Mouse (Mus musculus) stomach, embryonic 14.5 days (tissue): ENCODE results near the gene Kcnq5. TPM values are rescaled to one million over a fixed set of nuclear protein-coding genes. Genes with fewer than 3 reads are reported as not detected.
"Not testable (repeated sequence)": the region's sequence is repeated elsewhere in the genome, so short reads cannot be mapped to it uniquely, and the experiment has no call there.

Source experiments
- ATAC-seq: fragments of 200-750 bp; cut with Nextera tagmentation; 2 replicates; pipeline ENCODE4 v1.8.0; 2017; ENCODE audit warnings: low read depth, moderate TSS enrichment; ENCODE audit not compliant: insufficient number of reproducible peaks, insufficient read depth, low FRiP score
- H3K27ac ChIP-seq: fragments of 300-500 bp; sonication (generic); 2 replicates; pipeline ENCODE4 v1.5.1; 2014; ENCODE audit warnings: mild to moderate bottlenecking, low read length, moderate library complexity, mixed read lengths
- H3K27me3 ChIP-seq: fragments of 300-500 bp; sonication (generic); 2 replicates; pipeline ENCODE4 v1.6.1; 2014; ENCODE audit warnings: low read length, control low read depth, mixed read lengths; ENCODE audit not compliant: control insufficient read depth, insufficient read depth
- H3K36me3 ChIP-seq: fragments of 300-500 bp; sonication (generic); 2 replicates; pipeline ENCODE4 v1.6.1; 2014; ENCODE audit warnings: mild to moderate bottlenecking, control low read depth, low read length, moderate library complexity, mixed read lengths; ENCODE audit not compliant: control insufficient read depth, insufficient read depth
- H3K4me1 ChIP-seq: fragments of 300-500 bp; sonication (generic); 2 replicates; pipeline ENCODE4 v1.6.1; 2014; ENCODE audit warnings: low read length, control low read depth, mixed read lengths; ENCODE audit not compliant: control insufficient read depth, insufficient read depth
- H3K4me2 ChIP-seq: fragments of 300-500 bp; sonication (generic); replicated peaks from 2 replicates; pipeline ENCODE4 v1.6.1; 2014; ENCODE audit warnings: low read depth, low read length, control low read depth
- H3K4me3 ChIP-seq: fragments of 300-500 bp; sonication (generic); 2 replicates; pipeline ENCODE4 v1.5.1; 2014; ENCODE audit warnings: low read depth, low read length, control low read depth
- H3K9ac ChIP-seq: fragments of 300-500 bp; sonication (generic); replicated peaks from 2 replicates; pipeline ENCODE4 v1.6.1; 2014; ENCODE audit warnings: low read depth, mild to moderate bottlenecking, control low read depth, low read length, moderate library complexity, mixed read lengths
- H3K9me3 ChIP-seq: fragments of 300-500 bp; sonication (generic); 2 replicates; pipeline ENCODE4 v1.6.1; 2016; ENCODE audit warnings: low read depth, low read length, control low read depth; ENCODE audit not compliant: control insufficient read depth
- WGBS: fragments of 180-500 bp; shearing (Covaris S2); extraction: QIAGEN DNeasy Blood & Tissue Kit; methylation state at CpG from one replicate; pipeline ENCODE4 v1.1.7; 2014; 5-methylcytosine and 5-hydroxymethylcytosine counted together
- polyA plus RNA-seq: library from polyadenylated mRNA; unstranded; fragments of >200 nt; fragmentation: Nextera tagmentation; extraction: Ambion mirVana; gene quantifications from 2 replicates; pipeline ENCODE4 v1.2.1, GENCODE M21; 2014

Gene Kcnq5
- polyA plus RNA-seq, 1 experiment from 2014 or later, result 3.0 TPM

DNA sequence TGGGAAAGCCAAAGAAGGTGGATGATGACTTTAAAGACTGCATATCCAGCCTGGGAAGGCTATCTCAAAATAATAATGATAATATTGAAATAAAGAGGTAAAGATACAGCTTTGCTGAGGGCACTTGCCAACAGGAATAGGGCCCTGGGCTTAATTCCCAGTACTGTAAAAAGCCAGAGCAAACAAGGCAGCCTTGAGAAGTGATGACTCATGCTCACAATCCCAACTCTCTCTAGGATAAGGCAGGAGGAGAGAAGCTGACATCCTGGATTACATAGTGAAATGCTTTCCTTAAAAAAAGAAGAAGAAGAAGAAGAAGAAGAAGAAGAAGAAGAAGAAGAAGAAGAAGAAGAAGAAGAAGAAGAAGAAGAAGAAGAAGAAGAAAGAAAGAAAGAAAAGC, 359.2 kb downstream of the Kcnq5 start:
- Histone ChIP-seq H3K36me3 (no peaks in the 10 kb centered on the region), H3K9ac (no peak overlapping the region), H3K9me3 (no peaks in the 10 kb centered on the region), H3K4me2 (no peak overlapping the region), H3K27me3 (no peaks in the 10 kb centered on the region), H3K4me3 (no peak overlapping the region), H3K27ac (no peak overlapping the region), H3K4me1 (no peaks in the 10 kb centered on the region)
- no peak for ATAC-seq

DNA sequence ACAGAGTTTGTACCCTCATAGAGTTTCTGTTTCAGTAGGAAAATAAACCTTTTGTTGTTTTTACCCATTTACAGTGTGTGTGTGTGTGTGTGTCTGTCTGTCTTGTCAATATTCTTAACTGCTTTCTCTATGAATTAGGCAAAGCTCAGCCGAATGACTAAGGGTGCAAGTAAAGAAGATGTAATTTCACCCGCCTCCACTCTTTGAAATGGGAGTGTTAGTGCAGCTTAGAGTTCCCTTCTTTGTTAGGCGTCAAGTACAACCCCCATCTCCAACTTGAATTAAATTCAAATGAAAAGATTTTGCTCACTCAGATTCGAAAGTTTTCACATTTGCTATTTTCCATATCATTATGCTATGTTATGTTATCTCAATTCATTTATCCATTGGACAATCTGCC, 361.1 kb downstream of the Kcnq5 start:
- no peak overlapping the region for H3K27ac ChIP-seq
- H3K9me3 ChIP-seq, result no peaks in the 10 kb centered on the region
- H3K4me3 ChIP-seq, result no peak overlapping the region
- no peaks in the 10 kb centered on the region for H3K36me3 ChIP-seq
- no peak for ATAC-seq
- no peaks in the 10 kb centered on the region for H3K27me3 ChIP-seq
- H3K4me1 ChIP-seq, result no peaks in the 10 kb centered on the region
- no peak overlapping the region for H3K9ac ChIP-seq
- WGBS, result 75% methylated on average over 4 of the region's 4 CpGs
- H3K4me2 ChIP-seq, result no peak overlapping the region

DNA sequence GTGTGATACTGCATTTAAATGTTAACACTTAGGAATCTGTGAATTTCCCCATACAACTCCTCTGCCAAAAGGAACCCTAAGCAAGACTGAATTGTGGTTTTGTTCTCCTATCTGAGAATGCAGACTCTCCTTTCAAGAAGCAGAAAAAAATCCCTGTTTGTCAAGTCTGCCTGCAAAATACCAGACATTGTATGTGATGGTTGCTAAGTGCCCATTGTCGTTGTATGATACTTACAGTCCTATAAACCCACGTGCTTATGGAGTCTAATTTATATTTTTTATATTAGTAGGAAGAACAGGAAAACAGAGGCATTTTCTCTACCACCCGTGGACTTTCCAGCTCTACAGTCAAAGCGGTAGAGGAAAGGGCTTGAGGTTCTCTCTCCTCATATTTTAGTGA, 367.9 kb downstream of the Kcnq5 start:
- H3K9me3 ChIP-seq, result no peaks in the 10 kb centered on the region
- H3K27me3 ChIP-seq, result no peaks in the 10 kb centered on the region
- H3K4me1 ChIP-seq, result no peaks in the 10 kb centered on the region
- H3K36me3 ChIP-seq, result no peaks in the 10 kb centered on the region
- no peak overlapping the region for H3K27ac ChIP-seq
- no peak overlapping the region for H3K4me3 ChIP-seq
- ATAC-seq, result no peak
- H3K4me2 ChIP-seq, result no peak overlapping the region
- H3K9ac ChIP-seq, result no peak overlapping the region
- 26% methylated on average over 4 of the region's 4 CpGs for WGBS

DNA sequence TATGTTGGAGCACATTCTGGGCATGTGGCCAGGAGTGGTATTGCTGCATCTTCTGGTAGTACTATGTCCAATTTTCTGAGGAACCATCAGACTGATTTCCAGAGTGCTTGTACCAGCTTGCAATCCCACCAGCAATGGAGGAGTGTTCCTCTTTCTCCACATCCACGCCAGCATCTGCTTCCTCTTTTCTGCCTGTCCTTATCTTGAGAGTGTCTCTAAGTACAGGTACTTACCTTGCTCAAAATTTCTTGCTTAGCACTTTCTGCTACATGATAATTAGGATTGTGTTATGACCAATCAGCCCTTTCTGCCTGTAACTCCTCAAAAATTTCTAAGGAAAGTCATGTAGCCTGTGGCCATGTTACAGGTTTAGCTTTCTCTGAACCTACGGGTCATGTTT, 394.3 kb downstream of the Kcnq5 start:
- not testable (repeated sequence) for H3K9ac ChIP-seq, H3K4me2 ChIP-seq, H3K9me3 ChIP-seq, H3K4me1 ChIP-seq, H3K36me3 ChIP-seq, H3K4me3 ChIP-seq, H3K27me3 ChIP-seq, H3K27ac ChIP-seq, ATAC-seq
- 99% methylated on average over 2 of the region's 2 CpGs for WGBS

DNA sequence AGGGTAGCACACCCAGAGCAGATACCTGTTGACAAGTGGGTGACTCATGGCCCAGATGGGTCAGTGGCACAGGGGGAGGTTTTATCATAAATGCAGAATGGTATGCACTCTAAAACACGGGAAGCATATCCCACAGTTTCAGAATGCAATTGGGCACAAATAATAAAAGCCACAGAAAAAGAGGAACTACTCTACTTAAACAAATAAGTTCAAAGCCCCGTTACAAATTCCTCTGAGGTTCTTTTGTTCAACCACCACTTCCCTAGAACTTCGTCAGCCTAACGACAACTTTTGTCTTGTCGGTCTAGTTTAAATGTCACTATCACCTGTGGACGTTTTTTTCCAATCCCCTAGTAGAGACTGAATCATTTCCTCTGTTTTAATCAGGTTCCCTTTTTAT, 407.1 kb downstream of the Kcnq5 start:
- Histone ChIP-seq H3K4me2 (no peak overlapping the region), H3K36me3 (no peaks in the 10 kb centered on the region), H3K4me1 (no peaks in the 10 kb centered on the region), H3K9ac (no peak overlapping the region), H3K27me3 (no peaks in the 10 kb centered on the region), H3K4me3 (no peak overlapping the region), H3K27ac (no peak overlapping the region), H3K9me3 (no peaks in the 10 kb centered on the region)
- 70% methylated on average over 6 of the region's 6 CpGs for WGBS
- no peak for ATAC-seq

DNA sequence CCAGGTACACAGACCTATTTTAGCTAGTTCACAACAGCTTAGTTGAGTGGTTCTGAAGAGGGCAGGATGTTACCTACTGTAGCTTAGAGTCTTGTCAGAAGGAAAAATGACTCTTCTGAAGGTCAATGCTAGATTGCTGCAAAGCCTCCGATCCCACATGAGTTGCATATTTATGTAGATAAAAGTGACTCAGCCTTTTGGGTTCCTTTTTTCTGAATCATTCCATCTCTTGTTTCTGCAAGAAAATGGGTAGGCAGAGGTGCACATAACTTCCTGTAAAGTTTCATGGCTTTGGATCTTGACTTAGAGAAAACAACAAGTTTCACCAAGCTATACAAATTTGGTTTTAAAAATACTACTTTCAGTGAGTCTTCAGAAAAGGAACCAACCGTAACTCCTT, 409.0 kb downstream of the Kcnq5 start:
- no peaks in the 10 kb centered on the region for H3K36me3 ChIP-seq
- no peak overlapping the region for H3K9ac ChIP-seq
- 82% methylated on average over 2 of the region's 2 CpGs for WGBS
- no peaks in the 10 kb centered on the region for H3K27me3 ChIP-seq
- H3K4me2 ChIP-seq, result no peak overlapping the region
- no peaks in the 10 kb centered on the region for H3K4me1 ChIP-seq
- no peak for ATAC-seq
- H3K4me3 ChIP-seq, result no peak overlapping the region
- no peak overlapping the region for H3K27ac ChIP-seq
- H3K9me3 ChIP-seq, result no peaks in the 10 kb centered on the region

DNA sequence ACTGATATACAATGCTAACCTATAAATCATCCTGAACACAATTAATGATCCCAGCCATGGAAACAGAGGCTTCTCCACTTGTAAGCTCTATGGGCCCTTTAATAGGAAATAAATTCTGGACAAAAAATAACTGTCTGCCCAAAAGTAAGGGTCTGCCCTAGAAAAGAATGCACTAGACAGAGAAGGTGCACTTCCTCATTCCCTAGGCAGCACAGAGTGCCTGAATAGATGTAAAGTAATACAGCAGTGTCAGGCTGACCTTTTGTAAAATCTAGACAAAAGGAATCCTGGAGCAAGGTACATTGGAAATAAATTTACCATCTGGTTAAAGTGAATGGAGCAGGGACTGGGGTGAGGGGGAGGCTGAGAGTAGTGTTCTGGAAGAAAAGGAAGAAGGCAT, 417.8 kb downstream of the Kcnq5 start:
- Histone ChIP-seq H3K36me3 (no peaks in the 10 kb centered on the region), H3K27ac (no peak overlapping the region), H3K4me1 (no peaks in the 10 kb centered on the region), H3K27me3 (no peaks in the 10 kb centered on the region), H3K9ac (no peak overlapping the region), H3K4me3 (no peak overlapping the region), H3K9me3 (no peaks in the 10 kb centered on the region), H3K4me2 (no peak overlapping the region)
- no peak for ATAC-seq

DNA sequence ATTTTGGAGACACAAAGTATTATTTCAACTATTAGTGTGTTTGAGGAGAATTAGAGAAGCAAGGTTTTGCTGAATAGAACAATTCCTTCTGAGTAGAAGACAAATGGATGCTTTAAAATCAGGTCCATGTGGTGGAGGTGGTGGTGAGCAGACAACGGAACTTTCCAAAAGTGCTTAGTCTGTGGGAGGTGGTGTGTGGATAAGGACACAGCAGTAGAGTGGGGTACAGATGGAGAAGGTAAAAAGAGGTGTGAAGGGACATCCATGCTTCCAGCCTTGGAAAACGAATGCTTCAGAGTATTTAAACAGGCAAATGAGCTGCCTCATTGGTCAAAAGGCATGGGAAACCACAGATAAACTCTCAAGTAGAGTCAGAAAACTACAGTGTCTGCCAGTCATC, 422.3 kb downstream of the Kcnq5 start:
- Histone ChIP-seq H3K27ac (no peak overlapping the region), H3K9ac (no peak overlapping the region), H3K9me3 (no peaks in the 10 kb centered on the region), H3K4me1 (no peaks in the 10 kb centered on the region), H3K27me3 (no peaks in the 10 kb centered on the region), H3K4me3 (no peak overlapping the region), H3K4me2 (no peak overlapping the region), H3K36me3 (no peaks in the 10 kb centered on the region)
- 84% methylated on average over 2 of the region's 2 CpGs for WGBS
- ATAC-seq, result no peak

DNA sequence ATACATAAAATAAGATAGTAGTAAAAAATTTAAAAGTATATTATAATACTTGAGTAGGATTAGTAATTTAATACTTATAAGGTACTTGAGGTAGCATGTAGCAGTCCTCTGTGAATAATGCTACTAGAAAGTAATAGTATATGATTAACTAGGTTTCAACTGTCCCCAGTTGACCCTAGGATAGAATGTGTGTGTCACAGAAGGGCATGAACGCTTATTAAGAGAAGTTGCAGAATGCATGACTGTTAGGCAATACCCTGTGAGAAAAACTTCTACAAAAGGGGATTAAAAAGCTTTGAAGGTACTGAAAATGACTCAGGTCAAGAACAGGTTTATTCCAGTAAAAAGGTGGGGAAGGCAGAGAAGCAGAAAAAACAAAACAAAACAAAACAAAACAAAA, 430.9 kb downstream of the Kcnq5 start:
- Histone ChIP-seq H3K9me3 (no peaks in the 10 kb centered on the region), H3K4me3 (no peak overlapping the region), H3K27me3 (no peaks in the 10 kb centered on the region), H3K9ac (no peak overlapping the region), H3K4me1 (0 out of 2 replicates have a peak, but pooled peaks cover 3% of the 10 kb centered on the region), H3K27ac (no peak overlapping the region), H3K4me2 (no peak overlapping the region), H3K36me3 (no peaks in the 10 kb centered on the region)
- no peak for ATAC-seq
- 47% methylated on average over 1 of the region's 1 CpGs for WGBS
